Mouse (Mus musculus) liver, adult 2 months (tissue): ENCODE results near the gene Tnik. TPM values are rescaled to one million over a fixed set of nuclear protein-coding genes. Genes with fewer than 3 reads are reported as not detected.

Source experiments
- DNase-seq: peaks from one replicate; pipeline ENCODE4 v3.0.0-alpha.2; 2011; ENCODE audit warnings: low read depth, low spot score; ENCODE audit errors: extremely low read depth
- H3K27ac ChIP-seq: fragments of 200-500 bp; replicated peaks from 2 replicates; pipeline ENCODE4 v1.5.1; 2012; ENCODE audit warnings: low read depth, mild to moderate bottlenecking, control low read depth, inconsistent platforms, low read length; ENCODE audit not compliant: insufficient read depth
- H3K27me3 ChIP-seq: fragments of 200-500 bp; 2 replicates; pipeline ENCODE4 v1.6.1; 2012; ENCODE audit warnings: mild to moderate bottlenecking, moderate library complexity, low read length, inconsistent platforms; ENCODE audit not compliant: control insufficient read depth, insufficient read depth
- H3K36me3 ChIP-seq: fragments of 200-500 bp; 2 replicates; pipeline ENCODE4 v1.6.1; 2012; ENCODE audit warnings: low read length, inconsistent platforms; ENCODE audit not compliant: control insufficient read depth, insufficient read depth
- H3K4me1 ChIP-seq: fragments of 200-500 bp; 2 replicates; pipeline ENCODE4 v1.6.1; 2011; ENCODE audit warnings: low read length; ENCODE audit not compliant: control insufficient read depth, insufficient read depth
- H3K4me3 ChIP-seq: fragments of 200-500 bp; 2 replicates; pipeline ENCODE4 v1.5.1; 2011; ENCODE audit warnings: low read depth, mild to moderate bottlenecking, control low read depth, low read length, moderate library complexity; ENCODE audit not compliant: insufficient read depth
- H3K79me2 ChIP-seq: fragments of 200-500 bp; 2 replicates; pipeline ENCODE4 v1.6.1; 2012; ENCODE audit warnings: inconsistent platforms, mild to moderate bottlenecking, low read length, moderate library complexity; ENCODE audit not compliant: control insufficient read depth, insufficient read depth
- H3K9ac ChIP-seq: fragments of 200-500 bp; 2 replicates; pipeline ENCODE4 v1.6.1; 2012; ENCODE audit warnings: low read depth, mild to moderate bottlenecking, control low read depth, inconsistent platforms, low read length
- CTCF ChIP-seq: fragments of 200-500 bp; IDR thresholded peaks from 2 replicates; pipeline ENCODE4 v1.5.1; 2011; ENCODE audit warnings: low read depth, low read length, control low read depth
- POLR2A ChIP-seq: fragments of 200-500 bp; IDR thresholded peaks from 2 replicates; pipeline ENCODE4 v1.6.1; 2011; ENCODE audit warnings: low read length, control low read depth; ENCODE audit not compliant: insufficient read depth; ENCODE audit errors: extremely low read depth
- WGBS: fragments of 180-500 bp; shearing (Covaris S2); methylation state at CpG from one replicate; pipeline ENCODE4 v1.1.7; 2018; 5-methylcytosine and 5-hydroxymethylcytosine counted together
- polyA plus RNA-seq: library from polyadenylated mRNA; depleted of rRNA; stranded (reverse); fragments of >200 nt; gene quantifications from 2 replicates; pipeline ENCODE4 v1.2.3, GENCODE M21; 2012
- total RNA-seq: library from RNA; depleted of rRNA; stranded (reverse); fragments of >200 nt; gene quantifications from 2 replicates; pipeline ENCODE4 v1.2.3, GENCODE M21; 2014

Gene Tnik
- total and polyA plus RNA-seq, 2 experiments = 1.2 to 2.8 TPM

DNA sequence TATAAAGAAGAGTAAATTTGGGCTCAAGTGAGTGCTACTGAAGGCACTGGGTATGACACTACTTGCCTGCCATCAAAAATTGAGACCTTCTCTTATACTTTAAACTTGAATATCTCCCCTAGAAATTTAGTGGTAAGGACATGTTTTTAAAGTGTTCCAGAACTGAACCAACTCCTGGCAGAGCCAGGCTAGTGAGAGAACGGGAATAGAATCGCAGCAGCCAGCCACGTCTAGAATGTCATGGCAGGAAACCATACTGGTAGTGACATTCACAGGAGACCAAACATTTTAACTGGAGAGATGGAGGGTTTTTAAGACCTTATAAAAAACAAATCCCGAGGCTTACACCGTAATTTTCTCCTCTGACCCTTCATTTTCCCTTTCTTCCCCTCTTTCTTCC, 172.5 kb downstream of the Tnik start:
- Histone ChIP-seq H3K4me1 (no peaks in the 10 kb centered on the region), H3K79me2 (no peaks in the 10 kb centered on the region), H3K27me3 (no peaks in the 10 kb centered on the region), H3K27ac (no peak overlapping the region), H3K36me3 (no peaks in the 10 kb centered on the region), H3K9ac (no peak overlapping the region), H3K4me3 (no peak overlapping the region)
- TF ChIP-seq CTCF (no peak), POLR2A (no peak)
- 88% methylated on average over 5 of the region's 5 CpGs for WGBS
- no peak for DNase-seq

DNA sequence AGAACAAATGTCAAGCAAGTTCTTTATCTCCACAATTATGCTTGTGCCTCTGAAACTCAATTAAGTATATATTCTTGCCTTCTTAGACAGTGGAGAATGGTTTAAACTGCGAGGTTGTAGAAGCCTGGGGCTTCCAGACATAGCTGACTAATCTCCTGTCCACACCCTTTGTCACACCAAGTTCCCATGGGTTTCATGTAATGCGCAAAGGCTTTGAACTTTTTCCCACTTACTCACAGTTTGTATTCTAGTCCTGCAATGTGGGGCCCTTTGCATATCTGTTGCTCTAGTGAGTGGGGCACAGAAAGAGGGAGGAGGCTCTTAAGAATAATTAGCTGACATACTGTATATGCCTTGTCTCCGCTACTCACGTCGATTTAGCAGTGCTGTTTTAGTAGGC, 174.4 kb downstream of the Tnik start:
- H3K79me2 ChIP-seq = no peaks in the 10 kb centered on the region
- H3K4me1 ChIP-seq = no peaks in the 10 kb centered on the region
- H3K9ac ChIP-seq = no peak overlapping the region
- H3K4me3 ChIP-seq = no peak overlapping the region
- WGBS = 87% methylated on average over 5 of the region's 5 CpGs
- no peak for DNase-seq
- no peaks in the 10 kb centered on the region for H3K36me3 ChIP-seq
- no peak overlapping the region for H3K27ac ChIP-seq
- TF ChIP-seq POLR2A = no peak
- no peaks in the 10 kb centered on the region for H3K27me3 ChIP-seq

DNA sequence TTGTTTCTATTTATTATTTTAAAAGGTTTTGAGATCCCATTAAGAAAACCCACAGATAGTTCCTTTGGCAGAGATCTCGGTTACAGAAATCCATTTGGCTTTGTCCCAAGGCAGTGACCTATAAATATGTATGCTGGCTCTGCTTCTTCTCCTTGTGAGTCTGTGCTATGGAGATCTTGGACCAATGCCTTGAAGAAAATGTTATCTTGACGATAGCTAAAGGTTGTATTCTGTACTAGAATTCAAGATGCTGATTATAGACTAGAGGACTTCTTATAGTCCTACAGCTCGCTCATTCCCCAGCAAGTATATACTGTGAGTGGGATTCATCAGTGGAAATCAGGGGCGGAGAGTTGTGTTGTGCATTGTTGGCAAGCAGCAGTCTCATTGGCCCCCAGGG, 178.5 kb downstream of the Tnik start:
- H3K4me1 ChIP-seq = no peaks in the 10 kb centered on the region
- H3K9ac ChIP-seq = no peak overlapping the region
- H3K27ac ChIP-seq = no peak overlapping the region
- 74% methylated on average over 4 of the region's 4 CpGs for WGBS
- H3K79me2 ChIP-seq = no peaks in the 10 kb centered on the region
- DNase-seq = no peak
- H3K4me3 ChIP-seq = no peak overlapping the region
- no peaks in the 10 kb centered on the region for H3K27me3 ChIP-seq
- H3K36me3 ChIP-seq = no peaks in the 10 kb centered on the region
- TF ChIP-seq CTCF (no peak), POLR2A (no peak)

DNA sequence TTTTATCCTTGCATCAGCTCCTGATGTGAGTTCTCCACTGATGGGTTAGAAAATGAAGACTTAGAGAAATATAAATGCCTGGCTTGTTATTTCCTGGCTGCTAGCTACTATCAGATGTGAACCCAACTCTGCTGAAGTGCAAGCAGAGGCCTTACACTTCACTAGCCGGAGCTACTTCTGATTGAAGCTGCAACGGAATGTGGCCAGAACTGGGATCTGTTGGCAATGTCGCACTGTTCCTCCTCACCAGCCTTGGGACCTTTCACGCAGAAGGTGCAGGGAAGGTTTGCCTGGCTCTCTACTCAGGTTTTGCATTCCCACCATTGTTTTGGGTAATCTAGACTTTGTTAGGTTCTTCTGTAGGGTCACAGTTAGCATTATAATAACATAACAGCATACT, 179.1 kb downstream of the Tnik start:
- Histone ChIP-seq H3K4me3 (no peak overlapping the region), H3K27ac (no peak overlapping the region), H3K27me3 (no peaks in the 10 kb centered on the region), H3K79me2 (no peaks in the 10 kb centered on the region), H3K9ac (no peak overlapping the region), H3K36me3 (no peaks in the 10 kb centered on the region), H3K4me1 (no peaks in the 10 kb centered on the region)
- no peak for TF ChIP-seq POLR2A
- TF ChIP-seq CTCF = no peak
- WGBS = 80% methylated on average over 4 of the region's 4 CpGs
- no peak for DNase-seq

DNA sequence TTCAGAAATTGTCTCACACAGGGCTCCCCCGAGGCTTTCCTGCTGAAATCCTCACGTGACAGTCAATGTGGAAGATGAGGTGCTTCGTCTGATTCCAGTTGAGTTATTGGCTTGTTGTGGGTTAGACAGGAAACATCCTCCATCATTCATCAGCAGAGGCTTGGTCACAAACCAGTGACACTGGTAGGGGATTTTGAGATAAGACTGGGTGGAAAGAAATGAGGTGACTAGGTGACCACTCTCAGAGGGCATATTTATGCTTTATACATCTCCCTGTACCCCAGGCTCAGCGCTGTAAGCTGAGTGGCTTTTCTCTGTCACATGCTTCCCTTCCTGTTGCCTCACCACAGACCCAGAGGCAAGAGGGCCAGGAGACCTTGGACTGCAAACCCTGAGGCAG, 184.9 kb downstream of the Tnik start:
- Histone ChIP-seq H3K27ac (no peak overlapping the region), H3K36me3 (no peaks in the 10 kb centered on the region), H3K9ac (no peak overlapping the region), H3K27me3 (no peaks in the 10 kb centered on the region), H3K4me1 (no peaks in the 10 kb centered on the region), H3K4me3 (no peak overlapping the region), H3K79me2 (no peaks in the 10 kb centered on the region)
- no peak for TF ChIP-seq CTCF
- TF ChIP-seq POLR2A = no peak
- 79% methylated on average over 4 of the region's 4 CpGs for WGBS
- no peak for DNase-seq

DNA sequence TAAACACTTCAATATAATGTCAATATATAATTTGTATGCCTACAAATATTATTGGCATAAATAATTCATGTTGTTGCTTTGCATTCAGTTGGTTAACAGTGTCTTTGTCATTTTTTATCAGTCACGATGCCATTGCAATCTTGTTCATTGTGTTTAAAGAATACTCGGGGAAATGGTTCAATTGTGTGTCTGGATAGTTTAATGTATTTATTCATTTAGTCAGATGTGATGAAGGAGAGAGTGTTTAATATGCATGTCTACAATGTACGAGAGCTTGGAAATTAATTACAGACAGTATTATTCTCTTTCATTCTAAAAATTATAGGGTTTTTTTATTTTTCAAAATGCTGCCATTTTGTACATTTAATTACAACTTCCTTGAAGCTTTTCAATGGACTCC, 190.4 kb downstream of the Tnik start:
- Histone ChIP-seq H3K9ac (no peak overlapping the region), H3K4me3 (no peak overlapping the region), H3K79me2 (no peaks in the 10 kb centered on the region), H3K27me3 (no peaks in the 10 kb centered on the region), H3K36me3 (no peaks in the 10 kb centered on the region), H3K27ac (no peak overlapping the region), H3K4me1 (peaks cover 2% of the 10 kb centered on the region; the same call in 1 of the 2 replicates)
- TF ChIP-seq CTCF = no peak
- TF ChIP-seq POLR2A = no peak
- DNase-seq = no peak
- 89% methylated on average over 3 of the region's 3 CpGs for WGBS
